Mouse (Mus musculus): ENCODE results near the gene Rgp1.

- no peak for TF ChIP-seq EP300 (IDR thresholded peaks at IDR 0.05; ENCODE audit: low read depth)
- TF ChIP-seq CTCF (IDR thresholded peaks at IDR 0.05; ENCODE audit: low read depth): no peak
Measured at GRCm38 (mm10) chr4:43579731-43580130, 1.2 kb downstream of the Rgp1 start.
